Mouse (Mus musculus) erythroblast, embryonic 14.5 days (primary cell): ENCODE data around the gene Cacna1h. TPM values are rescaled to one million over a fixed set of nuclear protein-coding genes. Genes with fewer than 3 reads are reported as not detected.

ENCODE experiments used
- H3K27me3 ChIP-seq: 2 replicates; pipeline ENCODE4 v1.6.1; 2012; ENCODE audit warnings: inconsistent platforms; ENCODE audit not compliant: control insufficient read depth
- H3K36me3 ChIP-seq: 2 replicates; pipeline ENCODE4 v1.6.1; 2012; ENCODE audit warnings: mild to moderate bottlenecking, inconsistent platforms; ENCODE audit not compliant: control insufficient read depth
- H3K4me1 ChIP-seq: 2 replicates; pipeline ENCODE4 v1.6.1; 2012; ENCODE audit warnings: inconsistent platforms; ENCODE audit not compliant: control insufficient read depth
- H3K4me3 ChIP-seq: replicated peaks from 2 replicates; pipeline ENCODE3; 2012; ENCODE audit warnings: moderate library complexity, mild to moderate bottlenecking, inconsistent platforms
- H3K9me3 ChIP-seq: 2 replicates; pipeline ENCODE4 v1.6.1; 2012; ENCODE audit warnings: low read length, inconsistent platforms, mixed read lengths; ENCODE audit not compliant: control insufficient read depth
- GATA1 ChIP-seq: IDR thresholded peaks from 2 replicates; pipeline ENCODE4 v1.6.1; 2012; ENCODE audit warnings: low read length, inconsistent platforms, mixed read lengths
- TAL1 ChIP-seq: IDR thresholded peaks from 3 replicates; pipeline ENCODE4 v1.6.1; 2012; ENCODE audit warnings: low read length, inconsistent platforms, mixed read lengths
- polyA plus RNA-seq: library from polyadenylated mRNA; stranded (reverse); fragments of >175 nt; gene quantifications from 2 replicates; pipeline ENCODE4 v1.2.3, GENCODE M21; 2012

Cacna1h gene
- polyA plus RNA-seq, 1 experiment, result 0.26 TPM

GRCm38 (mm10) chr17:25372491-25372890, 61.1 kb downstream of the Cacna1h start:
- no peak for TF ChIP-seq TAL1
- no peak for TF ChIP-seq GATA1
- Histone ChIP-seq H3K9me3 (peaks cover 19% of the 10 kb centered on the region), H3K36me3 (no peaks in the 10 kb centered on the region; the same call in 1 of the 2 replicates), H3K4me3 (no peak overlapping the region), H3K4me1 (no peaks in the 10 kb centered on the region), H3K27me3 (no peaks in the 10 kb centered on the region)

- Histone ChIP-seq H3K4me1 (no peaks in the 10 kb centered on the region), H3K9me3 (no peaks in the 10 kb centered on the region), H3K4me3 (no peak within 1 kb of the TSS), H3K36me3 (no peaks in the 10 kb centered on the region), H3K27me3 (no peaks in the 10 kb centered on the region)
- TF ChIP-seq TAL1, result no peak
- no peak for TF ChIP-seq GATA1
These were observed 64.6 kb downstream of the Cacna1h start, which contains the start of gene Tpsg1 for GRCm38 (mm10) chr17:25368973-25369372. TSS of gene Tpsg1 (plus strand) at chr17:25369273.

GRCm38 (mm10) chr17:25366005-25366404, 67.6 kb downstream of the Cacna1h start, which contains the start of gene Tpsb2:
TSS of gene Tpsb2 (plus strand) at chr17:25366305.
- no peaks in the 10 kb centered on the region for H3K4me1 ChIP-seq
- no peak within 1 kb of the TSS for H3K4me3 ChIP-seq
- H3K9me3 ChIP-seq, result no peaks in the 10 kb centered on the region
- no peak for TF ChIP-seq GATA1
- TF ChIP-seq TAL1, result no peak
- H3K36me3 ChIP-seq, result no peaks in the 10 kb centered on the region
- H3K27me3 ChIP-seq, result no peaks in the 10 kb centered on the region

GRCm38 (mm10) chr17:25363726-25364125, 69.9 kb downstream of the Cacna1h start:
- Histone ChIP-seq H3K9me3 (no peaks in the 10 kb centered on the region), H3K4me3 (no peak overlapping the region), H3K4me1 (no peaks in the 10 kb centered on the region), H3K27me3 (no peaks in the 10 kb centered on the region), H3K36me3 (no peaks in the 10 kb centered on the region)
- TF ChIP-seq GATA1 (no peak), TAL1 (no peak)

GRCm38 (mm10) chr17:25361291-25361690, 72.3 kb downstream of the Cacna1h start:
- TF ChIP-seq GATA1, result no peak
- TF ChIP-seq TAL1, result no peak
- H3K36me3 ChIP-seq, result no peaks in the 10 kb centered on the region

GRCm38 (mm10) chr17:25345462-25345861, 88.1 kb downstream of the Cacna1h start, which contains the start of gene Tpsab1:
TSS of gene Tpsab1 (minus strand) at chr17:25345562.
- no peak for TF ChIP-seq GATA1
- TF ChIP-seq TAL1, result no peak
- Histone ChIP-seq H3K36me3 (no peaks in the 10 kb centered on the region), H3K4me1 (no peaks in the 10 kb centered on the region), H3K4me3 (no peak within 1 kb of the TSS), H3K9me3 (no peaks in the 10 kb centered on the region), H3K27me3 (no peaks in the 10 kb centered on the region)

More at GRCm38 (mm10) chr17:25361291-25361690, 72.3 kb downstream of the Cacna1h start:
- Histone ChIP-seq H3K4me3 (no peak overlapping the region), H3K27me3 (no peaks in the 10 kb centered on the region), H3K4me1 (no peaks in the 10 kb centered on the region), H3K9me3 (no peaks in the 10 kb centered on the region)

- Histone ChIP-seq H3K4me1 (no peaks in the 10 kb centered on the region), H3K27me3 (no peaks in the 10 kb centered on the region), H3K9me3 (no peaks in the 10 kb centered on the region), H3K36me3 (no peaks in the 10 kb centered on the region), H3K4me3 (no peak overlapping the region)
- TF ChIP-seq TAL1, result no peak
- no peak for TF ChIP-seq GATA1
These were observed 92.1 kb downstream of the Cacna1h start for GRCm38 (mm10) chr17:25341490-25341889.

GRCm38 (mm10) chr17:25340003-25340402, 93.6 kb downstream of the Cacna1h start:
- Histone ChIP-seq H3K4me1 (no peaks in the 10 kb centered on the region), H3K36me3 (no peaks in the 10 kb centered on the region), H3K27me3 (no peaks in the 10 kb centered on the region), H3K9me3 (no peaks in the 10 kb centered on the region), H3K4me3 (no peak overlapping the region)
- TF ChIP-seq TAL1, result no peak
- no peak for TF ChIP-seq GATA1

GRCm38 (mm10) chr17:25338218-25338617, 95.4 kb downstream of the Cacna1h start:
- no peaks in the 10 kb centered on the region for H3K9me3 ChIP-seq
- no peaks in the 10 kb centered on the region for H3K4me1 ChIP-seq
- H3K4me3 ChIP-seq, result no peak overlapping the region
- no peaks in the 10 kb centered on the region for H3K27me3 ChIP-seq
- TF ChIP-seq TAL1, result no peak
- no peak for TF ChIP-seq GATA1
- H3K36me3 ChIP-seq, result no peaks in the 10 kb centered on the region

GRCm38 (mm10) chr17:25333943-25334342, 99.6 kb downstream of the Cacna1h start:
- H3K36me3 ChIP-seq, result no peaks in the 10 kb centered on the region
- H3K4me1 ChIP-seq, result no peaks in the 10 kb centered on the region
- H3K27me3 ChIP-seq, result no peaks in the 10 kb centered on the region
- TF ChIP-seq GATA1 (no peak), TAL1 (no peak)
- no peak overlapping the region for H3K4me3 ChIP-seq
- no peaks in the 10 kb centered on the region for H3K9me3 ChIP-seq
